Mouse (Mus musculus) left cerebral cortex, postnatal 4 days (tissue): ENCODE data around the gene Cpeb1. TPM values are rescaled to one million over a fixed set of nuclear protein-coding genes. Genes with fewer than 3 reads are reported as not detected.

ENCODE experiments used
- DNase-seq: peaks from one replicate; pipeline ENCODE4 v3.0.0-alpha.2; 2022
- intact Hi-C: fragments of 180-260 bp; cut with DNase I; formaldehyde crosslinking; loops from one replicate; pipeline ENCODE4 v1.15.1; 2025
- total RNA-seq, 2 experiments: library from RNA; stranded (reverse); gene quantifications; 2 replicates each; pipeline ENCODE4 v1.2.3; 2021

The Cpeb1 gene
- total RNA-seq, 2 experiments from 2014 or later: 10.0 to 11.6 TPM

GRCm38 (mm10) chr7:81372337-81372920 is 82.8 kb downstream of the Cpeb1 start:
- DNase-seq: peak; percentile 65
- intact Hi-C loops: no loop called here

- DNase-seq: no peak
- intact Hi-C loops: no loop called here
Measured at GRCm38 (mm10) chr7:81371811-81372210, 83.5 kb downstream of the Cpeb1 start.

DNA sequence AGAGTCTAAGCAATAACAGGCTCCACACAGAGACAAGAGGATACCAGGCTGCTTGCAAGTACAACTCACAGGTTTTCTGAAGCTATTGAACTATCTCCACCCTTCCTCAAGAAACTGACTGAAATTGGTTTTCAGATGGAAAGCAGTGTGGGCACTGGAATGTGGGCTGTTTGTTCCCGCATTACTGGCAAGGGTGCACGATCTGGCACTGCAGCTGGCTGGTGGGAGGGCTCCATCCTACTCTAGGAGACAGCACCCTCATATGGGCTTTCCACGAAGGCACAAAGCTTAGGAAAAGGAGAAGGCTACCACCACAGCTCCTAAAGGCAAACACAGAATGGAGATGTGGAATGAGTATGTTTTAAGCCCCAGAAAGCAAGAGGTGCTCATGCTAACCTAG is 85.5 kb downstream of the Cpeb1 start:
- intact Hi-C loops: no loop called here
- DNase-seq: no peak

GRCm38 (mm10) chr7:81367946-81368345 is 87.3 kb downstream of the Cpeb1 start:
- no peak for DNase-seq
- intact Hi-C loops: no loop called here

DNA sequence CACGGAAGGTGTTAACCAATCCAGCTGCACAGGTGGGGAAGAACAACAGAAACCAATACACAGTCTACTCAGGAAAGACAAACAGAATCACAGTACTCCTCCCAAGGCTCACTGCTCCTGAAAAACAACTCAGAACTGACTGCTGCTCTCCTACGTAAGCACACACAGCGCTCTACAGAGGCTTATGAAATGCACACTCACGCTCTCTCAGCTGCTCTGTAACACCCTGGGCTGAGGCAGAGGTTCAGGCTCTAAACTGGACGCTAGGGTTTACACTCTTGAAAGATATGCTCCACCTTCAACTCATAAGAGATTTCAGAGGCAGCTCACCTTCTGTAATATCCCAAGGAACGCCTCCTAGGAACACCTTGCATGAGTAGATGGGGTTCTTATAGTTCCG is 98.3 kb downstream of the Cpeb1 start:
- intact Hi-C loops: no loop called here

DNA sequence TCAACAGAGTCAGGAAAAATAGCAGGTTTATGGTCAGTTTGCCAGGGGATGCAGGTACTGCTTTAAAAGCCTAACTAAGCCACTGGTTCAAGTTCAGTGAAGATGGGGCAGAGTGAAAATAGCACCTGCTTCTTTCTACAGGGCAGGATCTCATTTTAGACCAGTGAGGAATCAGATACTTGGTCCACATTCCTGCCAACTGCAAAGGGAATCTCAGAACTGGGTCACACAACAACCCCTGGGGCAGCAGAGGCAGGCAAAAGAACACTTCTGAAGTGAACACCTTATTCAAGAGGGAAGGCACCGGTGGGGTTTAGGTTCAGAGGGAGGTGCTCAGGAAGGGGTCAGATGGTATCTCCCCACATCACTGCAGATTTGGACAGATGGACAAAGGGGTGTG is 98.9 kb downstream of the Cpeb1 start:
- intact Hi-C loops: no loop called here
- DNase-seq: no peak

More for the DNA sequence above, 98.3 kb downstream of the Cpeb1 start:
- no peak for DNase-seq

DNA sequence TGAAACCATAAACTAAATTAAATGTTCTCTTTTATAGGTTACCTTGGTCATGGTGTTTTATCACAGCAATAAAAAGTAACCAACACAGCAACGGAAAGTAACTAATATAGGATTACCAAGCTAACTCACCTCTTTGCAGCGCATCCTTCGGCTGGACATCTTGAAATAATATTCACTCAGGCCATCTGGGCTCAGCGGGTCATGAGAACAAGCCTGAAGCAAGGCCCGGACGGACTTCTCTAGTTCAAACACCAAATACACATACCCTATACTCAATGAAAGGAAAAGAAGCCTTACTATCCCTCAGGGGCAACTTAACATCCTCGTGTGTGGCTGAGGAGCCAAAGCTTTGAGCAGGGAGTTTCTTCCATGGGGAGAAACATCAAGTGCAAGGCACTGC is 99.5 kb downstream of the Cpeb1 start:
- DNase-seq: no peak
- intact Hi-C loops: no loop called here

GRCm38 (mm10) chr7:81351826-81352225 is 103.4 kb downstream of the Cpeb1 start:
- no peak for DNase-seq
- intact Hi-C loops: no loop called here

GRCm38 (mm10) chr7:81348206-81348605 is 107.1 kb downstream of the Cpeb1 start:
- no peak for DNase-seq
- intact Hi-C loops: no loop called here

DNA sequence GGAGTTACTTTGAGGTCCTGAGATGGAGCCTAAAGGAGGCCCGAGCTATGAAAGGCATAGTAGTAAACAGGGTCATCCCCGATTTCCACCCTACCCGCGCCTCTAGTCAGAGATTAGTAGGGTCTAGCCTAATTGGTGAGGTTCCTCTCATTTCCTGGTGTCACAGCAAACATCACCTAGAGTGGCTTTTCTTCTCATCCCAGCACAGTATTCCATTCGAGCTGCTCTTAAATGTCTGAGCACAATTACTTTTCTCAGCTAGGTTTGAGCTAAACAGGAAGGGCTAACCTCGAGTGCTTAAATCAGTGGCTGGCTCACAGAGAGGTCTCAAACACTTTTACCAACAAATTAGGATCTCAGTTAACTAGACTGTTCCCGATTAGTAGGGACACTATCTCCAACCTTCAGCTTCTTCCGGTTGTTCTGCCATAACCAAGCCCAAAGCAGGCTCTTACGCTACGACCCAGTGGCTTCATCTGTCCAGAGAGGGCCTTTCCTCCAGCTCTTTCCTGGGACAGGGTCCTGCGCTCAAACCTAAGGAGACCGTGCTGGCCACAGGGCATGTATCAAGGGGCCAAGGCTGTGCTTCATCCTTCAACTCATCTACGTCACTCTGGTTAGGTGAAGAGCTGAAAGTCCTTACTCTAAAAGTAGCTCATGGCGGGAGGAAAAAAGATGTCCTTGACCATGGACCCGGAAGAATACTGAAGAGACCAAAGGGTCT is 109.7 kb downstream of the Cpeb1 start:
- intact Hi-C loops: no loop called here
- DNase-seq: no peak

DNA sequence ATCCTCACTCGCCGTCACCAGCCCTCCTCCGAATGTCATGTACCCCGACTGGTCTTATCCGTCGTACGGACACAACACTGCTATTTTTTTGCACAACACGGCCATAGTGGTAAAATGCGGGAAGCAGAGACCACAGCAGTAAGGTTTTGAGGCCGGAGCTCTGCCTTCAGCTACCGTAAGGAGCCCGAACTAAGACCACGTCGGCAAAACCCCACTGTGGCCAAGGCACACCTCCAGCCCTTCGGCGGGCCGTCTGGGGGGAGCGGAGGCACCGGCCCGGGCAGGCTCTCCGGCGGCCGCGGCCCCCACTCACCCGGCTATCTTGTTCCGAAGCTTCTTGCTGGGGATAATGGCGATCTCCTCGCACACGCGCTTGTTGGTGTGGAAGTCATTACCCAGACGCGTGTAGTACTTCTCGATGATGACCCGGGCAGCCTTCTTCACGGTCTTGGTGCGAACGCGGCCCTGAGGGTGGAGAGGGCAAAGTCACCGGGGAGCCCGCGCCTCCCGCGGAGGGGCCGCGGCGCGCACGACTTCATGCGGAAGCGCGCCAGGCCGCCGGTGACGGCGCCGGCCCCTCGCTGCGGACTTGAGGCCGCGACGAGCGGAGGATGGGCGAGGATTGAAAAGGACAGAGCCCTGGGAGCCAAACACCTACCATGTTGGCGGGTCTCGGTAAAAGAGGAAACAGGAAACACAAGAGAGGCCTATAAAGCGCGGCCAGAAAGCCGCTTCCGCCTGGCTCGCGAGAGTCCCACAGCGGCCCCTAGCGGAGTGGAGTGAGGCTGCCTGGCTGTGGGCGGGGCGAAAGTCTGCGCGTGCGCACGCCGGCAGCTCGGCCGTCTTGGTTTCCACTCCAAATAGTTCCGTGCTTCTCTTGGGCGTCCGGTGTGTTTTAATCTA is 110.5 kb downstream of the Cpeb1 start, which contains the start of gene Rps17:
TSS of gene Rps17 (minus strand) at position 711 of the 903 bp plus-strand sequence.
- intact Hi-C loops: no loop called here
- DNase-seq: peak; percentile 96

DNA sequence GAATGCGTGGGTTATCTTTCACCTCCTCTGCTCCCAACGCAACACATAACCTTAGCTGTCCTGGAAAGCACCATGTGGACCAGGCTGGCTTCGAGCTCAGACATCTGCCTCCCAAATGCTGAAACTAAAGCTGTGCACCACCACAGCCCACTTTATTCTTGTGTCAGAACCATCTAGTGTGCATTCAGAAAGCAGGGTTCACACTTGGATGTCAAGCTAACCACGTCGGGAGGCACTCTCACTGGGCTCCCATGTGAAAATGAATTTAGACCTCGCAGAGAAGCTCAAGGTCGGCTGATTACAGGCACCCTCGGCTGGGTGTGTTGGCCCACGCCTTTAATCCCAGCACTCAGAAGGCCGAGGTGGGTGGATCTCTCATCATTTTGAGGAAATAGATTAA is 111.4 kb downstream of the Cpeb1 start:
- no peak for DNase-seq
- intact Hi-C loops: no loop called here

DNA sequence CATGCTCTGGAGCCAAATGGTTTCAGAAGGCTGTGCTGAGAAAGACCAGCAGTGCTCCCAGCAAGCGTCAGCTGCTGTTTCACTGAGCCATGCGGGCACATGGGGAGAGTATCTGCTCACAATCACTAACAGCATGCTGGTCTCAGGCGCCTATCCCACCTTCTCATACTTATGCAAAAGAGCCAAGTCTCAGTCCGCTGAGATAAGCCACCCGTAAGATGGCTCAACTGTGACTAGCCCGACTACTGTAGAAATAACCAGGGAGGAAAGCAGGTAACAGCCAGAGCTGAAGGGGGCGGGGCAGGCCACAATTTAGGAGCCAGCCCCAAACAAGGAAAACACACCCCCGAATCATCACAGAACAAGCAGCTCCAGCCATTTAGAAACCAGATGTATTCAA is 111.9 kb downstream of the Cpeb1 start:
- DNase-seq: no peak
- intact Hi-C loops: no loop called here

DNA sequence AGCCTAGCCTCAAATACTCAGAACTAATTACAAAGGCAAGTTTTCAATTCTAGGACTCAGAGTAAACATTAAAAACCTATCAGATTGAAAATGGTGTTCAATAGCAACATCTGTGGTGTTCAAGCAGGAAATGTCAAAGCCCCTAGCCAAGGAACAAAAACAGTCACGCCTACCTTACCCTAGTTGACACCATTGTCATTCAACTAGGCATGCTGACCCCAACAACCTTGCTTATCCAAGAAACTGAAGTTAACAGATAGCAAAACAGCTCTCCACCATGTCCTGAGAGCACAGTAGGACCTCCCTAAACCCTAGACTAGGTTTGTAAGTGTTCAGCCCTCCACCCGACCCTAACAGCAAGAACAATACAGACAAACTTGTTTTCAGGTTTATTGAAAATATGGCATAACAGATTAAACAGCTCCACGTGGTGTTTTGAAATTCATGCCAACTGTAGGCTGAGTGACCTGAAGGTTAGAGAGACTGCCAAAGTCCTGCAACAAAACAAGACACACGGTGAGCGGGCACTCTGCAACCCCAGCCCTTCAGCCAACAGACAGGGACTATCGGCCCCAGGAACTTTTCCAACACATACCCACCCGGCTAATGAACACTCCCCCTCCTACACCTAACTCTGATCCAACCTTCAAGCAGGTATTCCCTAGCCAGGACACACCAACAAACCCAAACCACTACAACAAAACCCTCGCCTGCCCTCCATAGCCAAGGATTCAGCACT is 112.7 kb downstream of the Cpeb1 start:
- DNase-seq: no peak
- intact Hi-C loops: no loop called here

DNA sequence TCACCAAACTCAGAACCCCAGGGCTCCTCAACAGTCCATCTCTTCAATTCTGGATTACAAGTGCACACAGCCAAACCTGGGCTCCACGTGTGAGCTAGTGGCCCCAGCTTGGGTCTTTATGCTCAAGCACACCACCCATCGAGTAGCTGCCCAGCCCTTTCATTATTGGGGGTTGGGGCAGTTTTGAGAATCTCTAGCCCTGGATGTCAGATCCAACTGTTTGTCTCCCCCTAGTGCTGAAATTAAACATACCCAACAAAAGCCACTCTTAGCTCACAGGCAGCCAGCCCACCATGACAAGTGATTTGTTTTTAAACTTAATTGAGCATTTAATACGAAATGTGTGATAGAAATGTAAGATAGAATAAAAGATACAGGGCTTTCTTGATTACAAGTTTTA is 113.7 kb downstream of the Cpeb1 start:
- intact Hi-C loops: loop anchor here (2.0 kb wide), 1 partner anchor 179 kb away; no protein-coding TSS in a partner anchor
- DNase-seq: no peak

GRCm38 (mm10) chr7:81339783-81340182 is 115.5 kb downstream of the Cpeb1 start:
- DNase-seq: peak; percentile 51
- intact Hi-C loops: loop anchor here (2.0 kb wide), 1 partner anchor 177 kb away; no protein-coding TSS in a partner anchor

- DNase-seq: no peak
- intact Hi-C loops: no loop called here
Measured at GRCm38 (mm10) chr7:81338522-81338873, 116.8 kb downstream of the Cpeb1 start.

GRCm38 (mm10) chr7:81337785-81338521 is 117.3 kb downstream of the Cpeb1 start:
- intact Hi-C loops: no loop called here
- no peak for DNase-seq

DNA sequence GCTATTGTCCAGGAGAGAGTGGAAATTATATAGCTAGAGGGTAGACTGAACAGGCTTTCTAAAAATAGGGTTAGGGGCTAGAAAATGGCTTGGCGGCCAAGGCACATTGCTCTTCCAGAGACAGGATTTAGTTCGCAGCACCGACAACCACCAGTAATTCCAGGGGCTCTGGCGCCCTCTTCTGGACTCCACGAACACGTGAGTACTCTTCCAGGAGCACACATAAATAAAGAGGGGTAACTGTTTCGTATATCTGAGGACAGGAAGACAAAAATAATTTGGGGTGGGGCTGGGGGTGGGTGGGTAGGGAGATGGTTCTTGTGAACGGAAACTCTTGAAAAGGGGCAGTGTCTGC is 118.9 kb downstream of the Cpeb1 start:
- intact Hi-C loops: no loop called here

More for the DNA sequence above, 118.9 kb downstream of the Cpeb1 start:
- DNase-seq: peak; percentile 61
